Mouse (Mus musculus) bone marrow macrophage, adult 2 months (primary cell): ENCODE measurements around the gene Bik.

Experiments used
- CTCF ChIP-seq: IDR thresholded peaks from 2 replicates; pipeline ENCODE4 v1.5.1; 2012; ENCODE audit warnings: low read depth, mild to moderate bottlenecking, low read length, moderate library complexity
- POLR2A ChIP-seq: IDR thresholded peaks from 2 replicates; pipeline ENCODE4 v1.6.1; 2012; ENCODE audit warnings: mild to moderate bottlenecking, low read depth, low read length, borderline replicate concordance

GRCm38 (mm10) chr15:83593189-83593585, 66.5 kb downstream of the Bik start:
- TF ChIP-seq CTCF (no peak), POLR2A (no peak)
